Mouse (Mus musculus): ENCODE measurements around the gene Tubg2. TPM values are rescaled to one million over a fixed set of nuclear protein-coding genes. Genes with fewer than 3 reads are reported as not detected.

Gene Tubg2
- total RNA-seq, 2 experiments from 2014 or later, result 48.6 to 54.5 TPM

DNA sequence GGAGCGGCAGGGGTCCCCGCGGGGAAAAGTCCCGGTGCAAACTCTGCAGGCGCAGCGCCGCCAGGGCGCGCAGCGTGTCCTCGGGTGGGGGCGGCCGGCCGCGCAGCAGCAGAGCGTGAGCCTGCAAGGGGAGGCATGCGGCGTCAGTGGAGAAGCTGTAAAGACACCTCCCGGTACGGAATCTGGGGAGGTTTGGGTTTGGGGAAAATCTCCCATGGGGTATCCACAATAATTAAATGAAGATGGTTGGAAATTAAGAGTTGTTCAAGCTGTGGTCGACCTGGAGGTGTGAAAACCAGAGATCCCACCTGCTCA is 8.6 kb downstream of the Tubg2 start:
- DNase-seq (ENCODE audit: low spot score in 2 of 2), result no peak

- no peak for DNase-seq (ENCODE audit: low spot score in 2 of 2)
These were observed 9.2 kb downstream of the Tubg2 start for GRCm38 (mm10) chr11:101164677-101165580.

GRCm38 (mm10) chr11:101166357-101166756 is 10.7 kb downstream of the Tubg2 start:
- DNase-seq (ENCODE audit: low spot score in 2 of 2), result no peak

GRCm38 (mm10) chr11:101167211-101167962 is 11.7 kb downstream of the Tubg2 start:
- DNase-seq (ENCODE audit: low spot score in 2 of 2), result no peak

DNA sequence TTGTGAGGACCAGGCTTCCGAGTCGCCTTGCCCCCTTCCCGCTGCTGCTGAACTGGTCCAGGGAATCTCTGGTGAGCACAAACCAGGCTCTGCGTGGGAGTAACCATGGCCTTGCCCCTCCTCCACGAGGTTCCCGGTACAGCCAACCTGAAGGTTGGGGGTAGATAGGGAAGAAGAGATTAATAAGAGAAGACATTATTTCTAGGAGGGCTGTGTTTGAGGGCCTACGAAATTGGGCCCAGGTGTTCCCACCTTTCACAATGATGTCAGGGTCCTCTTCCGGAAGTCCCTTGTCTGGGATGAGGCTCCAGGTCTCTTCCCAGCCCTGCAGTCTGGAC is 12.2 kb downstream of the Tubg2 start:
- no peak for DNase-seq (ENCODE audit: low spot score in 2 of 2)

- no peak for DNase-seq (ENCODE audit: low spot score in 2 of 2)
These were observed 12.7 kb downstream of the Tubg2 start for GRCm38 (mm10) chr11:101168301-101168980.

- DNase-seq (ENCODE audit: low spot score in 2 of 2), result no peak
These were observed 13.8 kb downstream of the Tubg2 start for GRCm38 (mm10) chr11:101169301-101170107.

DNA sequence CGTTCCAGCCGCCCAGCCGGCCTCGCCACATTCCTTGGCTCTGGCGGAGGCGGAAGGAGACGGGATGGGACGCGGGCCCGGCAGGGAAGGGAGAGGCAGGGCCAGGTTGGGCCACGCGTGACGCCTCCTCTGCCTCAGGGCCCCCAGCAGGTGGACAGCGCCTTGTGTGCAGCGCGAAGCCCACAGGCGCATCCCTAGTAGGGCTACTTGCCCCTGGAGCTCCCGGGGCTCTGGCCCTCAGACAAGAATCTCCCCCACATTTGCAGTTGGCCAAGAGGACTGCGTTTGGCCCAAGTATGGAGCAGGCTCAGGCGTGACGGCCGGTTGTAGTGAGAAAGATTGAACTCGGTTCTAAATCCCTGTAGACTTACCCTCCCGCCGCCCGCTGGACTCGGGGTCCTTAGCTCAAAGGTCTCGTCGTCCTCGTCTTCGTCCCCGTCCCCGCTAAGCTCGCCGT is 14.7 kb downstream of the Tubg2 start, which contains the start of gene Cntnap1:
TSS of gene Cntnap1 (plus strand) at position 170 of the 457 bp plus-strand sequence.
- DNase-seq (ENCODE audit: low spot score in 2 of 2), result peak in 1 of 2 experiments; percentile 50

DNA sequence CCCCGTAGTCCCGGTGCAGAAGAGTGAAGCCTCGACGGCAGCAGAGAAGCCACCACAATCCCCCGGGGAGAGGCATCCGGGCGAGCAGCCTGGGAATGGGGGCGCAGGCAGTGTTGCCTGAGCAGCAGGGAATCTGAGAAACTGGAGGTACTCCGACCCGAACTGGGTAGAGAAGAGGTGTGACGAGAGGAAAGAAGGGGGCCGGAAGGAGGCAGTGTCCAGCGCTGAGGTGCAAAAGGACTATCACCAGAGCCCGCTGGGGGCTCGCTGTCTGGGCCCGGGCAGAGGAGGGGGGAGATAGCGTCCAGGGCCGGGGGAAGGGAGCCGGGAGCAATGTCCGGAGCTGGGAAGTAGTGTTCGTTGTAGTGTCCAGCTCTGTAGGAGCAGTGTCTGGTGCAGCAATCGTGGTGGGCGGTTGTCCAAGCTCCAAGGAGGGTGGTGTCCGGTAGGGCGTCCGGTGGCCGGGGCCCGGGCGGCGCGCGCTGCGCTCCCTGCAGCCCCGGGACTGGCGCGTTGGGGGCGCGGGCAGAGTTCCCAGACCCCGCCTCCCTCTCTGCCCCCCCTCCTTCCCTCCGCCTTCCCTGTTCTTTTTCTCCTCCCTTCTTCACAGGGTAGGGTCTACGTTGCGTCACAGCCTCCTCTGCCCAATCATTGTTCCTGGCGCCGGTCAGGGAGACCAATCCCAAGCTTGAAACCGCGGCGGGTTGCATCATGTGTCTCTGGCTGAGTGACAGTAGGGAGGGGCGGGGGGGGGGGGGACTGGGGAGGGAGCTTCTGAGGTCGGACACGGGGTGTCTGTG is 15.3 kb downstream of the Tubg2 start, which contains the start of gene Plekhh3:
TSS of gene Plekhh3 (minus strand) at position 541 of the 800 bp plus-strand sequence.
- DNase-seq (ENCODE audit: low spot score in 2 of 2), result peak; percentile 90 to 95

- peak; percentile 66 to 76 for DNase-seq (ENCODE audit: low spot score in 2 of 2)
These were observed 16.2 kb downstream of the Tubg2 start for GRCm38 (mm10) chr11:101171721-101172433.

DNA sequence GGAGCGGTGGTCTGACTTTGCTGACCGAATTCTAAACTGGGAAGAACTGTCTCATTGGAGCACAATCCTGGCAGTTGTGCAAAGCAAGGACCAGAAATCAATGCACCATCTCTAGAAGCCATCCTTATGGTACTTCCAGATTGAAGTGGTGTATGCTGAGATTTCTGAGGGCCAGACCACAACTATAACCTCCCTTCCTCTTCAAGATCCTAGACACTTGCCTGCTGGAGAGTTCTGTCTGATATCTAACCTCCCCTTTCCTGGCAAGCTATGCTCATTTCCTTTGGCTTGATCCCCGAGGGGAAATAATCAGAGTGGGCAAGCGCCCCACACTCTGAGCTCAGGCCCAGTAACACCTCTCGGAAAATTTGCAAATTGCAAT is 16.7 kb downstream of the Tubg2 start:
- DNase-seq (ENCODE audit: low spot score in 2 of 2), result no peak

- no peak for DNase-seq (ENCODE audit: low spot score in 2 of 2)
These were observed 17.4 kb downstream of the Tubg2 start for GRCm38 (mm10) chr11:101173112-101173511.

- peak; percentile 57 to 64 for DNase-seq (ENCODE audit: low spot score in 2 of 2)
These were observed 18.1 kb downstream of the Tubg2 start for GRCm38 (mm10) chr11:101173631-101174388.

- no peak for DNase-seq (ENCODE audit: low spot score in 2 of 2)
These were observed 18.7 kb downstream of the Tubg2 start for GRCm38 (mm10) chr11:101174389-101174745.

GRCm38 (mm10) chr11:101174851-101175628 is 19.3 kb downstream of the Tubg2 start, which contains the start of gene Ccr10:
TSS of gene Ccr10 (minus strand) at chr11:101175443.
- DNase-seq (ENCODE audit: low spot score in 2 of 2), result no peak

DNA sequence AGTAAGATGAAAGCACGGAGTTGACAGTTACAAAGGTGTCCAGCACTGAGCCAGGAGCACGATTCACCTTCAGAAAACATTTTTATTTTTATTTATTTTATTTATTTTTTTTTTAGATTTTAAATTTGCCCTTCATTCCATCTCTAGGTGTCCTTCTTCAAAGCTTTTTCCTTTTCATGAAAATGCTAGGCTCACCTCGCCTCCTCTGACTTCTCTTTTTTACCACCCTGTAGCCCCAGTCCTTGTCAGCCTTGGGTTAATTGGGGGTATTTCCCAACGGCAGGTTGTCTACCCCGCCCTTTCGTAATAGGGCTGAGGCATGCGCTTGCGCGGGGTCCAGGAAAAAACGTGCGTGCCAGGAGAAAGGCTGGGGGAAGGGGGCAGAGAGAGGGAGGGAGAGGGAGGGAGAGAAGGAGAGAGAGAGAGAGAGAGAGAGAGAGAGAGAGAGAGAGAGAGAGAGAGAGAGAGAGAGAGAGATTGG is 20.0 kb downstream of the Tubg2 start:
- DNase-seq (ENCODE audit: low spot score in 2 of 2), result peak; percentile 54 to 63

GRCm38 (mm10) chr11:101176117-101176691 is 20.5 kb downstream of the Tubg2 start:
- peak in 1 of 2 experiments; percentile 66 for DNase-seq (ENCODE audit: low spot score in 2 of 2)
